Mouse (Mus musculus) thymus, adult 2 months (tissue): ENCODE measurements around the gene Taar9.

Experiments
- CTCF ChIP-seq: fragments of 200-500 bp; IDR thresholded peaks from 2 replicates; pipeline ENCODE4 v1.5.1; 2012; ENCODE audit warnings: mild to moderate bottlenecking, control low read depth, low read length, moderate library complexity, borderline replicate concordance; ENCODE audit not compliant: control insufficient read depth, poor library complexity, insufficient read depth; ENCODE audit errors: extremely low read depth
- POLR2A ChIP-seq: fragments of 200-500 bp; IDR thresholded peaks from 2 replicates; pipeline ENCODE4 v1.6.1; 2012; ENCODE audit warnings: mild to moderate bottlenecking, low read length, control low read depth, moderate library complexity; ENCODE audit not compliant: control insufficient read depth, poor library complexity, insufficient read depth; ENCODE audit errors: extremely low read depth

DNA sequence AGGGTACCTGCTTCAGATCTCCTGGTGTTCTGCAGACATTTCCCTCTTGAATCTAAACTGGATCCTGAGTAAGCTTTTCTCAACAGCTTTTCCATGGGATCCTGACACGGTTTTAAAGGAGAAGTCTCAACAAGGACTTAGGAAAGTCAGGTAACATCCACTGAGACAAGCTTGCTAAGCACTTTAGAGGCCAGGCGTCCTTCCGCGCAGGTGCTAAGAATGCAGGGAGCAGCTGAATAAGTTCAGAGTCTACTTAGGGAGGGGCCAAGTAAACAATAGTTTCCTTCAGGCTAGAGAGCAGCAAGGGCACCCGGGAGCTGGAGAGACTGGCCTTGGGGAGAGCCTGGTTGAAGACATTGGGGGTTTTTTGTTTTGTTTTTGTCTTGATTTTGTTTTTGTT lies 22.9 kb upstream of the Taar9 start:
- TF ChIP-seq POLR2A (no peak), CTCF (no peak)
